Mouse (Mus musculus) small intestine, adult 2 months (tissue): ENCODE data around the gene Uba3. TPM values are rescaled to one million over a fixed set of nuclear protein-coding genes. Genes with fewer than 3 reads are reported as not detected.

Experiments used
- H3K27ac ChIP-seq: fragments of 200-500 bp; 2 replicates; pipeline ENCODE4 v1.5.1; 2012; ENCODE audit warnings: low read depth, low read length, control low read depth, inconsistent platforms; ENCODE audit not compliant: insufficient read depth
- H3K27me3 ChIP-seq: fragments of 200-500 bp; 2 replicates; pipeline ENCODE4 v1.6.1; 2012; ENCODE audit warnings: mild to moderate bottlenecking, moderate library complexity, low read length, inconsistent platforms; ENCODE audit not compliant: control insufficient read depth, insufficient read depth
- H3K36me3 ChIP-seq: fragments of 200-500 bp; 2 replicates; pipeline ENCODE4 v1.6.1; 2012; ENCODE audit warnings: mild to moderate bottlenecking, low read length, control low read depth, inconsistent platforms; ENCODE audit not compliant: control insufficient read depth, insufficient read depth
- H3K4me1 ChIP-seq: fragments of 200-500 bp; 2 replicates; pipeline ENCODE4 v1.6.1; 2012; ENCODE audit warnings: low read length, inconsistent platforms, mixed read lengths; ENCODE audit not compliant: control insufficient read depth, insufficient read depth, insufficient read length
- H3K4me3 ChIP-seq: fragments of 200-500 bp; 2 replicates; pipeline ENCODE4 v1.5.1; 2012; ENCODE audit warnings: low read depth, mild to moderate bottlenecking, control low read depth, inconsistent platforms, low read length, moderate library complexity
- CTCF ChIP-seq: fragments of 200-500 bp; IDR thresholded peaks from 2 replicates; pipeline ENCODE4 v1.5.1; 2012; ENCODE audit warnings: low read depth, mild to moderate bottlenecking, control low read depth, inconsistent platforms, low read length, moderate library complexity, mixed read lengths; ENCODE audit not compliant: insufficient replicate concordance, insufficient read length; ENCODE audit errors: extremely low read depth
- POLR2A ChIP-seq: fragments of 200-500 bp; IDR thresholded peaks from 2 replicates; pipeline ENCODE4 v1.6.1; 2012; ENCODE audit warnings: low read depth, mild to moderate bottlenecking, control low read depth, inconsistent platforms, low read length, moderate library complexity
- WGBS: fragments of 180-500 bp; shearing (Covaris S2); methylation state at CpG from one replicate; pipeline ENCODE4 v1.1.7; 2018; 5-methylcytosine and 5-hydroxymethylcytosine counted together
- polyA plus RNA-seq: library from polyadenylated mRNA; depleted of rRNA; stranded (reverse); fragments of >200 nt; gene quantifications from 2 replicates; pipeline ENCODE4 v1.2.3, GENCODE M21; 2012

Gene Uba3
- polyA plus RNA-seq, 1 experiment = 4.1 TPM

GRCm38 (mm10) chr6:97204252-97204869, 1.1 kb downstream of the Uba3 start:
- H3K27ac ChIP-seq = peak overlapping the region; percentile 70
- TF ChIP-seq POLR2A = no peak
- no peak for TF ChIP-seq CTCF

GRCm38 (mm10) chr6:97202477-97202876, 3.0 kb downstream of the Uba3 start:
- H3K27me3 ChIP-seq = no peaks in the 10 kb centered on the region
- H3K36me3 ChIP-seq = peaks cover 14% of the 10 kb centered on the region
- no peak overlapping the region for H3K27ac ChIP-seq
- H3K4me3 ChIP-seq = no peak overlapping the region
- TF ChIP-seq POLR2A (no peak), CTCF (no peak)
- WGBS = 57% methylated on average over 3 of the region's 3 CpGs
- peaks cover 2% of the 10 kb centered on the region; the same call in 1 of the 2 replicates for H3K4me1 ChIP-seq

More at GRCm38 (mm10) chr6:97204252-97204869, 1.1 kb downstream of the Uba3 start:
- Histone ChIP-seq H3K4me1 (peaks cover 2% of the 10 kb centered on the region; the same call in 1 of the 2 replicates), H3K36me3 (peaks cover 6% of the 10 kb centered on the region), H3K27me3 (no peaks in the 10 kb centered on the region), H3K4me3 (peak overlapping the region; percentile 3; the same call in 1 of the 2 replicates)
- WGBS = 6% methylated on average over 9 of the region's 9 CpGs

GRCm38 (mm10) chr6:97200437-97200836, 5.0 kb downstream of the Uba3 start:
- H3K36me3 ChIP-seq = peaks cover 30% of the 10 kb centered on the region
- WGBS = 78% methylated on average over 3 of the region's 3 CpGs
- no peaks in the 10 kb centered on the region for H3K27me3 ChIP-seq
- no peak overlapping the region for H3K4me3 ChIP-seq
- TF ChIP-seq POLR2A (no peak), CTCF (no peak)
- H3K4me1 ChIP-seq = peaks cover 2% of the 10 kb centered on the region; the same call in 1 of the 2 replicates
- no peak overlapping the region for H3K27ac ChIP-seq

GRCm38 (mm10) chr6:97179367-97179828, 26.0 kb downstream of the Uba3 start:
- Histone ChIP-seq H3K36me3 (peaks cover 18% of the 10 kb centered on the region), H3K4me1 (no peaks in the 10 kb centered on the region), H3K27me3 (no peaks in the 10 kb centered on the region), H3K4me3 (peak overlapping the region; percentile 81), H3K27ac (peak overlapping the region; percentile 77)
- 2% methylated on average over 11 of the region's 11 CpGs for WGBS
- TF ChIP-seq CTCF (no peak), POLR2A (no peak)

- Histone ChIP-seq H3K36me3 (peaks cover 15% of the 10 kb centered on the region), H3K4me3 (peak within 1 kb of the TSS; percentile 81), H3K27me3 (no peaks in the 10 kb centered on the region), H3K4me1 (no peaks in the 10 kb centered on the region), H3K27ac (peak within 1 kb of the TSS; percentile 77)
- under 1% methylated on average over 80 of the region's 80 CpGs for WGBS
- TF ChIP-seq CTCF (no peak), POLR2A (peak; percentile 69)
These were observed 26.7 kb downstream of the Uba3 start, which contains the start of gene Tmf1 for GRCm38 (mm10) chr6:97178491-97179366. TSS of gene Tmf1 (minus strand) at chr6:97179122.

- Histone ChIP-seq H3K4me3 (no peak overlapping the region), H3K27me3 (no peaks in the 10 kb centered on the region), H3K4me1 (no peaks in the 10 kb centered on the region), H3K36me3 (peaks cover 28% of the 10 kb centered on the region), H3K27ac (no peak overlapping the region)
- WGBS = 71% methylated on average over 11 of the region's 11 CpGs
- TF ChIP-seq CTCF (no peak), POLR2A (no peak)
These were observed 29.7 kb downstream of the Uba3 start for GRCm38 (mm10) chr6:97175716-97176115.

- Histone ChIP-seq H3K4me1 (peaks cover 6% of the 10 kb centered on the region), H3K36me3 (peaks cover 5% of the 10 kb centered on the region; the same call in 1 of the 2 replicates), H3K27me3 (no peaks in the 10 kb centered on the region), H3K27ac (no peak overlapping the region), H3K4me3 (no peak overlapping the region)
- WGBS = 76% methylated on average over 6 of the region's 6 CpGs
- no peak for TF ChIP-seq POLR2A
These were observed 55.3 kb downstream of the Uba3 start for GRCm38 (mm10) chr6:97150156-97150555.
